Mouse (Mus musculus) mouse embryonic stem cell (cell line): ENCODE measurements around the gene Gdf9.
"Not testable (repeated sequence)": the region's sequence is repeated elsewhere in the genome, so short reads cannot be mapped to it uniquely, and the experiment has no call there.

ENCODE experiments used
- in situ Hi-C, 2 experiments: fragments of 300-500 bp; cut with MboI; formaldehyde crosslinking; loops; 1 replicate in 1 of 2; 3 replicates in 1 of 2; pipeline ENCODE4 v1.14.3; 2019 to 2020; ENCODE audit warnings: low sequenced_read_pairs in 2 of 2, low pct_unique_long_range_greater_than_20kb in 1 of 2, mixed read lengths in 1 of 2; ENCODE audit not compliant: unreplicated experiment in 1 of 2

Gdf9 gene

GRCm38 (mm10) chr11:53430670-53431346 lies at the start of gene Gdf9, which contains the start of gene Uqcrq:
Gdf9 (plus strand) TSS chr11:53431023.
Uqcrq (minus strand) TSS chr11:53430831.
- in situ Hi-C loops, result no loop called here

DNA sequence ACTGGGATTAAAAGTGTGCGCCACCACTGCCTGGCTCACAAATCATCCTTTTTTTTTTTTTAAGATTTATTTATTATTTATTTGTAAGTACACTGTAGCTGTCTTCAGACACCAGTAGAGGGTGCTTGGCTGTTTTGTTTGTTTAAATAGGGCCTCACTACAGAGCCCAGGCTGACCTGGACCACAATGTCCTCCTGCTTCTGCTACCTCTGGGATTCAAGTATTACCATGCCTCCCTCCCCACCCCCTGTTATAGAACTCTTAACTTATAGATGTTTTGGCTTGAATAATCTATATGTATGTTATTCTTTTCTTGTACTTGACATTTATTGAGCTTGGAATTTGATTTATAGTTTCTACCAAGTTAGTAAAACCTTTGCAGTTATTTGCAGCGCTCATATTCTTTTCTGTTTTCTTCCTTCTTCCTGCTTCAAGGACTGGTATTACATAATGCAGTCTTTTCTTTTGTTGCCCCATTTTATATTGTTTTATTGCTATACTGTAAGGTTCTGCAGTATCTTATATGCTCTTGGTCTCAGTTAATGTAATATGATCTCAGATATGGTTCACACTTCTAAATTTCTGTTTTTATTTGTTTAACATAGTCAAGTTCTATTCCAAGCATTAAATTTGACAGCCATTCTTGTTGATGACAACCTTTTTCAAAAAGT lies 46.9 kb upstream of the Gdf9 start:
- in situ Hi-C loops, result no loop called here

DNA sequence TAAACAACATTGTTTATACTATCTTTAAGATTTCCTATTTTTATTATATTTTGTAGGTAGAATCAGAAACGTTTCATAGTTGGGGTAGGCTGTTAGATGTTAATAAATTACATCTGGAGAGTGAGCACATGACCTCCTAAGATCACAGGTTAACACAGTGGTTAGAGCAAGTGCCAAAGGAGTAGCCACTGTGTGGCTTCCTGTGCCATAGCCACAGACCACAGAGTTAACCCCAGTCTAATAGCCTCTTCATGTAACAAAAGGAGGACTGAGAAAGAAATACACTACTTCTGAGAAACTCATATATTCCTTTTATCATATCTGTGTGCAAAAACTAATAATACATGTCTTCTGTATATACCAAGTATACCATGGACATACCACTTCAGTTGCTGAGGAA lies 37.0 kb upstream of the Gdf9 start:
- in situ Hi-C loops, result no loop called here

- in situ Hi-C loops, result no loop called here
Observed at GRCm38 (mm10) chr11:53403638-53404037, 27.2 kb upstream of the Gdf9 start.

- in situ Hi-C loops, result no loop called here
Observed at GRCm38 (mm10) chr11:53411738-53412137, 19.1 kb upstream of the Gdf9 start.

DNA sequence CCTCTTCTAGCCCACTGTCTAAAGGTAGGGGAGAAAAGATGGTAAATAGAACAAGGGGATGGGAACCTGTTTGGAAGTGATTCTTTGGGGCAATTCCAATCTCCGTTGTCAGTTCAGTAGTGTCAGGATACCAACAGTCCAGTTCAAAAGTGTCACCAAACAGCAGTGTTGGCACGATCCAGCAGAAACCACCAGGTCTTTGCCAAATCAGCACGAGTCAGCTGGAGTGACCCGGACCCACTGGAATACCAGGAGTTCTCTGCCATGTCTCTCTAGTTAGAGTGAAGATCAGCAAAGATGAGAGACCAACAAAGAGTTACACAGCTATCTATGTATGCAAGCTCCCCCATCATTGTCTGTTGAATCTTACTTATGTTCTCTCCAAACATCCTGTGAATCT lies 17.0 kb upstream of the Gdf9 start:
- in situ Hi-C loops, result no loop called here

- in situ Hi-C loops, result no loop called here
Observed at GRCm38 (mm10) chr11:53418048-53418447, 12.8 kb upstream of the Gdf9 start.

DNA sequence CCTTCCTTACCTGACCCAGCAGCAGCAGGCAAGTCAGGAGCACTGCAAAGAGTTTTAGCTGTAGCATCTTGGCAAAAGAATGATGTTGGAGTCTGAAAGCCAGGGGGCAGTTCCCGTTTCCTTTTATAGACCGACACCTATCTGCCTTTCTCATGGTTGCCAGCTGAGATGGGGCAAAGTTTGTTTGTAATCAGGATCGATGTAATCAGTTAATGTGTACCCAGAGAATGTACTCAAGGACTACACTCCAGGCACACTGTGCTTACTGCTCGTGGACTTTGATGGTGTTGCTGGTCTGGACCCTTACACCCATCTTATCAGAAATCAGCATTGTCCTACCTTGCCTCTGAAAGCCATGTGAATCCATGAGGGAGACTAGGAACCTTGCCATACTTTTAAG lies 7.8 kb upstream of the Gdf9 start, which contains the start of gene Leap2:
Gene Leap2 (minus strand): TSS at position 135 of the 400 bp plus-strand sequence.
- in situ Hi-C loops, result no loop called here

- in situ Hi-C loops, result no loop called here
Observed at GRCm38 (mm10) chr11:53424826-53425225, 6.0 kb upstream of the Gdf9 start.

DNA sequence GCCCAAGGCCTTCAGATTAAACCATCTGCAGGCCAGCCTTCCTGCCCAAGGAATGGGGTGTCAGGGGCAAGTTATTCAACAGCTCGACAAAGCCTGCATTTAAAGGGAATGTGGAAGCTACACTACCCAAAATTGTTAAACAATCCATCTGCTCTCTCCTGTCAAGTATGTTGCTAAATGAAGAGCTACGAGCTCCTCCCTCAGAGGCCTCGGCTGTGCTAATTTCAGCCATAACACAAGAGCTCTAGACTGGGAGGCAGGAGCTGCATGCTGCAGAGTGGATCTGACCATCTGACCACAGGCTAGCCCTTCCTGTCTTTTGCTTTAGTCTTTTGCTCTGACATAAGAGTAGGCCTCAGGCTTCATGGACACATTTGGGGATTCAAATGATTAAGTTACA lies 5.6 kb upstream of the Gdf9 start:
- in situ Hi-C loops, result no loop called here

GRCm38 (mm10) chr11:53425711-53426255 lies 5.0 kb upstream of the Gdf9 start:
- in situ Hi-C loops, result no loop called here

GRCm38 (mm10) chr11:53426914-53427313 lies 3.9 kb upstream of the Gdf9 start:
- in situ Hi-C loops, result not testable (repeated sequence)

GRCm38 (mm10) chr11:53427993-53428715 lies 2.7 kb upstream of the Gdf9 start:
- in situ Hi-C loops, result no loop called here

DNA sequence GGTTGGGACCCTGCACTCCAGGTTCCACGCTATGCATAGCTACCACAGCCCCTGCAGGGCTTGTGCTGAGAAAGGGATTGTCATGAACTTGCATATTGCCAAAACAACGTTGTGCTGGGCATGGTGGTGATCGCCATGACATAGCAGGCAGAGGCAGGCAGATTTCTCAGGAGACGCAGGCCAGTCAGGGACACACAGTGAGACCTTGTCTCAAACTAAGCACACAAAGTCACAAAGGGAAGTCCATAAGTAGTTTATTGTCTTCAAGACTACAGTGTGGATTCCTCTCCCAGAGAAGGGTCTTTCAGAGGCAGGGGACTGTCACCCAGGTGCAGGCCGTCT lies 2.1 kb upstream of the Gdf9 start:
- in situ Hi-C loops, result no loop called here

DNA sequence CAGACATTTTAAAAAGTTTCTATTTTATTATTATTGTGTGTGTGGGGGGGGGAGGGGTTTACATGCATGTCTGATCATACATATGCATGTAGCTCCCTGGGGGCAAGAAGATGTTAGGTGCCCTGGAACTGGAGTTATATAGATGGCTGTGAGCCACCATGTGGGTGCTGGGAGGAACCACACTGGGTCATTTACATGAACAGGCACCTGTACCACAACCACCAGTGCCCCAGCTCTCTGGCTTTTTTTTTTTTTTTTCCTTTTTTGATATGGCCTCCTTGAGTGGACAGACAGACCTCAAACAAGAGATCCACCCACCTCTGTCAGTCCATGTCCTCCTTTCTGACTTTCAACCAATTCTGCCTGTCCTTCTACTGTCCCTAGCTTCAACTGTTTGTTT lies 1.6 kb upstream of the Gdf9 start:
- in situ Hi-C loops, result no loop called here

DNA sequence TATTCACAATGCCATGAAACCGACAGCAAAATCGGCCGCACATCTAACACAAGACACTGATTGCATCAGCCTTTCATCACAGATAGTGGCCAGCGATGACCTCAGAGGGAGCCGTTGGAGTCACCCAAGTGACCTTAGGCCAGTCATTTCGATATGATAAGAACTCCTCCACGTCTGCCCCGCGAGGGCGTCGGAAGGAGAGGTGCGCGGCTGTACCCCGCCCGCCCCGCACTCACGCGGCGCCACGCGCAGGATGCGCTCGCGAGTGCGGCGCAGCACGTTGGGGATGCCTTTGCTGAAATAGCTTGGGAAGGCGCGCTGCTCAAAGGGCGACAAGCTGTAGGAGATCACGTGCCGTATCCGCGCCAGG lies 538 bp upstream of the Gdf9 start:
- in situ Hi-C loops, result no loop called here

- in situ Hi-C loops, result no loop called here
Observed at GRCm38 (mm10) chr11:53431347-53432056, 679 bp downstream of the Gdf9 start.

DNA sequence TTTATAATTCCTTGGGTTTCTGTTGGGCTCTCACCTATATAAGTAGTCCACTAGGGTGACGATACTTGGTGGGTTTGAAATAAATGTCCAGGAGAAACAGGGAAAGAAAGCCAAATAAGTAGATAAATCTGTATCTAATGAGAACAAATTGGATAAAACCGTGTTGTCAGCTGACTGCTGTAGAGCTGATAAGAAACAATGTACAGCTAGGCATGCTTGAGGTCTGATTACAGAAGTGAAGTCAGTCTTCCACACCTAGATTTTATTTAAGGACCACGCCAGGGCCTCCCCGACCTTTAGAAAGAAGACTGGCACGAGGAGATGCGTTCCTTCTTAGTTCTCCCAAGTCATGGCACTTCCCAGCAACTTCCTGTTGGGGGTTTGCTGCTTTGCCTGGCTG lies 2.2 kb downstream of the Gdf9 start:
- in situ Hi-C loops, result no loop called here

GRCm38 (mm10) chr11:53435504-53435903 lies 4.7 kb downstream of the Gdf9 start:
- in situ Hi-C loops, result no loop called here
